Mouse (Mus musculus) liver, embryonic 14.5 days (tissue): ENCODE measurements around the gene Slc35f4. TPM values are rescaled to one million over a fixed set of nuclear protein-coding genes. Genes with fewer than 3 reads are reported as not detected.

ENCODE experiments used
- ATAC-seq: fragments of 200-750 bp; cut with Nextera tagmentation; 2 replicates; pipeline ENCODE4 v1.8.0; 2017; ENCODE audit warnings: moderate number of reproducible peaks, mild to moderate bottlenecking, moderate library complexity; ENCODE audit not compliant: insufficient read depth
- DNase-seq, 3 experiments: peaks; one replicate each; pipeline ENCODE4 v3.0.0-alpha.2; 2012 to 2013; ENCODE audit warnings: low read depth in 3 of 3, low spot score in 3 of 3
- H3K27ac ChIP-seq: fragments of 300-500 bp; sonication (generic); 2 replicates; pipeline ENCODE4 v1.5.1; 2014; ENCODE audit warnings: moderate library complexity, mild to moderate bottlenecking, control low read depth, inconsistent platforms
- H3K27me3 ChIP-seq: fragments of 300-500 bp; sonication (generic); 2 replicates; pipeline ENCODE4 v1.6.1; 2014; ENCODE audit warnings: mild to moderate bottlenecking, low read length, moderate library complexity; ENCODE audit not compliant: control insufficient read depth, insufficient read depth
- H3K36me3 ChIP-seq: fragments of 300-500 bp; sonication (generic); replicated peaks from 2 replicates; pipeline ENCODE4 v1.6.1; 2014; ENCODE audit warnings: low read depth; ENCODE audit not compliant: control insufficient read depth, insufficient read depth
- H3K4me1 ChIP-seq, 2 experiments: fragments of 200-500 bp in 1 of 2; fragments of 300-500 bp in 1 of 2; sonication (generic) in 1 of 2; replicated peaks; 2 replicates each; pipeline ENCODE4 v1.6.1; 2012 to 2014; ENCODE audit warnings: antibody characterized with exemption in 1 of 2, inconsistent platforms in 1 of 2, low read length in 1 of 2; ENCODE audit not compliant: control insufficient read depth in 2 of 2, insufficient read depth in 2 of 2
- H3K4me2 ChIP-seq: fragments of 300-500 bp; sonication (generic); 2 replicates; pipeline ENCODE4 v1.6.1; 2014; ENCODE audit warnings: low read depth, mild to moderate bottlenecking, control low read depth, moderate library complexity
- H3K4me3 ChIP-seq, 2 experiments: fragments of 200-500 bp in 1 of 2; fragments of 300-500 bp in 1 of 2; sonication (generic) in 1 of 2; 2 replicates each; pipeline ENCODE4 v1.5.1; 2012 to 2014; ENCODE audit warnings: low read depth in 2 of 2, low read length in 2 of 2, mild to moderate bottlenecking in 2 of 2, control low read depth in 1 of 2, inconsistent platforms in 1 of 2, moderate library complexity in 1 of 2; ENCODE audit not compliant: insufficient read depth in 1 of 2
- H3K9ac ChIP-seq: fragments of 300-500 bp; sonication (generic); replicated peaks from 2 replicates; pipeline ENCODE4 v1.6.1; 2014; ENCODE audit warnings: mild to moderate bottlenecking, control low read depth, moderate library complexity
- H3K9me3 ChIP-seq: fragments of 300-500 bp; sonication (generic); 2 replicates; pipeline ENCODE4 v1.6.1; 2016; ENCODE audit warnings: low read length, mixed read lengths; ENCODE audit not compliant: control insufficient read depth
- CTCF ChIP-seq: IDR thresholded peaks from 2 replicates; pipeline ENCODE4 v1.5.1; 2016; ENCODE audit warnings: antibody characterized with exemption, low read depth, control low read depth
- EP300 ChIP-seq: IDR thresholded peaks from 2 replicates; pipeline ENCODE4 v1.6.1; 2016; ENCODE audit warnings: antibody characterized with exemption, low read depth
- WGBS: fragments of 180-500 bp; shearing (Covaris S2); extraction: QIAGEN DNeasy Blood & Tissue Kit; methylation state at CpG from one replicate; pipeline ENCODE4 v1.1.7; 2014; ENCODE audit not compliant: insufficient replicate concordance; 5-methylcytosine and 5-hydroxymethylcytosine counted together
- microRNA-seq: library from miRNA; unstranded; fragments of <30 nt; microRNA quantifications from one replicate; pipeline ENCODE4, GENCODE M21; 2016
- polyA plus RNA-seq, 2 experiments: library from polyadenylated mRNA; depleted of rRNA in 1 of 2; stranded (reverse) in 1 of 2; unstranded in 1 of 2; fragments of >200 nt; fragmentation: Nextera tagmentation in 1 of 2; extraction: Ambion mirVana in 1 of 2; gene quantifications; 2 replicates each; pipeline versions ENCODE4 v1.2.1 to v1.2.3; 2012 to 2014

The Slc35f4 gene
- polyA plus RNA-seq, 2 experiments, result not detected

- ATAC-seq (no peak), DNase-seq (peak in 1 of 3 experiments; percentile 11)
- no peaks in the 10 kb centered on the region for H3K36me3 ChIP-seq
- no peaks in the 10 kb centered on the region for H3K4me1 ChIP-seq
- H3K4me2 ChIP-seq, result no peak overlapping the region
- H3K9ac ChIP-seq, result no peak overlapping the region
- H3K9me3 ChIP-seq, result no peaks in the 10 kb centered on the region
- no peaks in the 10 kb centered on the region for H3K27me3 ChIP-seq
- WGBS, result 18% methylated on average over 2 of the region's 2 CpGs
- H3K27ac ChIP-seq, result no peak overlapping the region
- TF ChIP-seq EP300, result no peak
- no peak for TF ChIP-seq CTCF
- H3K4me3 ChIP-seq, result no peak overlapping the region
These were observed 250.5 kb downstream of the Slc35f4 start for GRCm38 (mm10) chr14:49275376-49275775.

- Histone ChIP-seq H3K9ac (no peak overlapping the region), H3K27ac (no peak overlapping the region), H3K4me1 (no peaks in the 10 kb centered on the region), H3K4me2 (no peak overlapping the region), H3K27me3 (no peaks in the 10 kb centered on the region), H3K9me3 (no peaks in the 10 kb centered on the region), H3K4me3 (no peak overlapping the region), H3K36me3 (no peaks in the 10 kb centered on the region)
- no peak for TF ChIP-seq CTCF
- TF ChIP-seq EP300, result no peak
- 47% methylated on average over 5 of the region's 5 CpGs for WGBS
- ATAC-seq (no peak), DNase-seq (no peak)
These were observed 260.4 kb downstream of the Slc35f4 start for GRCm38 (mm10) chr14:49265286-49266002.

Small RNA genes lying within 50 kb of the gene (microRNA-seq; reads per million reads assigned to microRNA genes)
- gene Gm22949, result not detected
